In the genomic region with DNA sequence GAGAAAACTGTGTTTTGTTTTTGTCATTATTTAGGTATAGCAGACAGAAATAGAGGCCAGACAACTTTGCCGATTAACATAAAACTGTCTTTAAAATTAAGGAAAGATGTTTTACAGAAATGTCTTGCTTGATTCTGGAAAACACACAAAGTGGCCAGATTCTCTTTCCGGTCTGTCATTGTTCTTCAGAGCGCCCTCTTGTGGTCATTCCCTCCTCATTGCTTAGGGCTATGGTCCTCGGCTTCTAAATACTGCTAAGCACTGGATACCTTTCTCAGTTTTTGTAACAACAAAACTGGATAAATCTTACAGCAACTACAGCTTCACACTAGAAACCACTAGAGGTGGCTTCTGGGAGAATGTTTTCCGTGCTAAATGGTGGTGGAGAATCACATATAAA, we compare ENCODE assay signal across 7 mouse cellular contexts.
DNase-seq lines count a peak whose midpoint lies in the region.

No protein-coding gene starts in this region.

- peak; percentile 48 for DNase-seq in ovary, postnatal 14 days (ENCODE audit: low spot score)
- DNase-seq in ovary, adult 18-20 months (ENCODE audit: low spot score): no peak
- DNase-seq in adrenal gland, postnatal 10 days: peak; percentile 71
- peak; percentile 79 for DNase-seq in embryo, embryonic 11 days
- DNase-seq in kidney, postnatal 36 days: peak; percentile 39 to 78
- peak; percentile 63 for DNase-seq in lung, postnatal 14 days
- peak; percentile 15 for DNase-seq in skeletal muscle tissue, adult 2 months (ENCODE audit: low read depth, low spot score)
